Mouse (Mus musculus): ENCODE results near the gene Ppif.

Ppif gene

GRCm38 (mm10) chr14:25694569-25694897 is 579 bp downstream of the Ppif start:
- DNase-seq (ENCODE audit: low read depth, low spot score), result no peak

- DNase-seq (ENCODE audit: low read depth, low spot score), result no peak
Observed at GRCm38 (mm10) chr14:25695059-25695458, 1.1 kb downstream of the Ppif start.

GRCm38 (mm10) chr14:25696356-25696755 is 2.4 kb downstream of the Ppif start:
- DNase-seq (ENCODE audit: low read depth, low spot score), result no peak

GRCm38 (mm10) chr14:25701986-25702385 is 8.0 kb downstream of the Ppif start:
- peak; percentile 73 for DNase-seq (ENCODE audit: low read depth, low spot score)

- DNase-seq (ENCODE audit: low read depth, low spot score), result peak; percentile 59
Observed at GRCm38 (mm10) chr14:25707691-25708181, 13.8 kb downstream of the Ppif start.

- no peak for DNase-seq (ENCODE audit: low read depth, low spot score)
Observed at GRCm38 (mm10) chr14:25708451-25708850, 14.5 kb downstream of the Ppif start.

- no peak for DNase-seq (ENCODE audit: low read depth, low spot score)
Observed at GRCm38 (mm10) chr14:25708917-25709316, 15.0 kb downstream of the Ppif start.

- DNase-seq (ENCODE audit: low read depth, low spot score), result no peak
Observed at GRCm38 (mm10) chr14:25710073-25710472, 16.1 kb downstream of the Ppif start.

GRCm38 (mm10) chr14:25710681-25711080 is 16.7 kb downstream of the Ppif start:
- DNase-seq (ENCODE audit: low read depth, low spot score), result no peak

- DNase-seq (ENCODE audit: low read depth, low spot score), result no peak
Observed at GRCm38 (mm10) chr14:25711177-25711576, 17.2 kb downstream of the Ppif start.

GRCm38 (mm10) chr14:25711602-25712001 is 17.6 kb downstream of the Ppif start:
- no peak for DNase-seq (ENCODE audit: low read depth, low spot score)

GRCm38 (mm10) chr14:25713443-25713842 is 19.5 kb downstream of the Ppif start:
- no peak for DNase-seq (ENCODE audit: low read depth, low spot score)

GRCm38 (mm10) chr14:25716528-25716927 is 22.6 kb downstream of the Ppif start:
- DNase-seq (ENCODE audit: low read depth, low spot score), result no peak

- DNase-seq (ENCODE audit: low read depth, low spot score), result no peak
Observed at GRCm38 (mm10) chr14:25717718-25718117, 23.8 kb downstream of the Ppif start.

- peak; percentile 75 for DNase-seq (ENCODE audit: low read depth, low spot score)
Observed at GRCm38 (mm10) chr14:25718471-25718870, 24.5 kb downstream of the Ppif start.

GRCm38 (mm10) chr14:25719371-25719770 is 25.4 kb downstream of the Ppif start:
- no peak for DNase-seq (ENCODE audit: low read depth, low spot score)

- DNase-seq (ENCODE audit: low read depth, low spot score), result no peak
Observed at GRCm38 (mm10) chr14:25720962-25721707, 27.2 kb downstream of the Ppif start.

GRCm38 (mm10) chr14:25725032-25725497 is 31.1 kb downstream of the Ppif start:
- no peak for DNase-seq (ENCODE audit: low read depth, low spot score)

GRCm38 (mm10) chr14:25725690-25726089 is 31.7 kb downstream of the Ppif start:
- DNase-seq (ENCODE audit: low read depth, low spot score), result no peak

GRCm38 (mm10) chr14:25726226-25727148 is 32.5 kb downstream of the Ppif start:
- DNase-seq (ENCODE audit: low read depth, low spot score), result peak; percentile 76

- no peak for DNase-seq (ENCODE audit: low read depth, low spot score)
Observed at GRCm38 (mm10) chr14:25727149-25727510, 33.2 kb downstream of the Ppif start.
